Mouse (Mus musculus) cerebellum, adult 2 months (tissue): ENCODE measurements at regions not wholly inside any gene's neighbourhood (a gene's known extent, or its start where the extent isn't known, plus 50 kb on each side); places are given as distances from the start of the nearest gene placed in this dataset.

Experiments used
- CTCF ChIP-seq: fragments of 200-500 bp; IDR thresholded peaks from 2 replicates; pipeline ENCODE4 v1.5.1; 2011; ENCODE audit warnings: low read depth, mild to moderate bottlenecking, control low read depth, low read length, moderate library complexity, borderline replicate concordance; ENCODE audit not compliant: insufficient read depth
- POLR2A ChIP-seq: fragments of 200-500 bp; IDR thresholded peaks from 2 replicates; pipeline ENCODE4 v1.6.1; 2011; ENCODE audit warnings: low read length, control low read depth, borderline replicate concordance; ENCODE audit not compliant: insufficient read depth

GRCm38 (mm10) chr6:52473042-52473589, 159.8 kb downstream of the Evx1 start:
- TF ChIP-seq POLR2A: no peak
- no peak for TF ChIP-seq CTCF
